Mouse (Mus musculus) neural tube, embryonic 14.5 days (tissue): ENCODE measurements at regions not wholly inside any gene's neighbourhood (a gene's known extent, or its start where the extent isn't known, plus 50 kb on each side); places are given as distances from the start of the nearest gene placed in this dataset.

Source experiments
- ATAC-seq: fragments of 200-750 bp; cut with Nextera tagmentation; 2 replicates; pipeline ENCODE4 v1.8.0; 2017; ENCODE audit warnings: low read depth, mild to moderate bottlenecking, moderate TSS enrichment, moderate library complexity
- H3K27ac ChIP-seq: fragments of 300-500 bp; sonication (generic); 2 replicates; pipeline ENCODE4 v1.5.1; 2014; ENCODE audit warnings: low read depth, mild to moderate bottlenecking, control low read depth, low read length, moderate library complexity, mixed read lengths
- H3K27me3 ChIP-seq: fragments of 300-500 bp; sonication (generic); 2 replicates; pipeline ENCODE4 v1.6.1; 2014; ENCODE audit warnings: low read length; ENCODE audit not compliant: control insufficient read depth, insufficient read depth
- H3K36me3 ChIP-seq: fragments of 300-500 bp; sonication (generic); 2 replicates; pipeline ENCODE4 v1.6.1; 2014; ENCODE audit warnings: low read length, mixed read lengths; ENCODE audit not compliant: control insufficient read depth, insufficient read depth
- H3K4me1 ChIP-seq: fragments of 300-500 bp; sonication (generic); 2 replicates; pipeline ENCODE4 v1.6.1; 2014; ENCODE audit warnings: low read length; ENCODE audit not compliant: control insufficient read depth, insufficient read depth
- H3K4me2 ChIP-seq: fragments of 300-500 bp; sonication (generic); 2 replicates; pipeline ENCODE4 v1.6.1; 2014; ENCODE audit warnings: mild to moderate bottlenecking, low read depth, low read length, control low read depth
- H3K4me3 ChIP-seq: fragments of 300-500 bp; sonication (generic); 2 replicates; pipeline ENCODE4 v1.5.1; 2014; ENCODE audit warnings: low read depth, low read length, control low read depth, mixed read lengths
- H3K9ac ChIP-seq: fragments of 300-500 bp; sonication (generic); replicated peaks from 2 replicates; pipeline ENCODE4 v1.6.1; 2014; ENCODE audit warnings: low read depth, mild to moderate bottlenecking, control low read depth, low read length, mixed read lengths
- H3K9me3 ChIP-seq: fragments of 300-500 bp; sonication (generic); 2 replicates; pipeline ENCODE4 v1.6.1; 2016; ENCODE audit warnings: low read length; ENCODE audit not compliant: control insufficient read depth
- WGBS: fragments of 180-500 bp; shearing (Covaris S2); extraction: QIAGEN DNeasy Blood & Tissue Kit; methylation state at CpG from one replicate; pipeline ENCODE4 v1.1.7; 2014; 5-methylcytosine and 5-hydroxymethylcytosine counted together

DNA sequence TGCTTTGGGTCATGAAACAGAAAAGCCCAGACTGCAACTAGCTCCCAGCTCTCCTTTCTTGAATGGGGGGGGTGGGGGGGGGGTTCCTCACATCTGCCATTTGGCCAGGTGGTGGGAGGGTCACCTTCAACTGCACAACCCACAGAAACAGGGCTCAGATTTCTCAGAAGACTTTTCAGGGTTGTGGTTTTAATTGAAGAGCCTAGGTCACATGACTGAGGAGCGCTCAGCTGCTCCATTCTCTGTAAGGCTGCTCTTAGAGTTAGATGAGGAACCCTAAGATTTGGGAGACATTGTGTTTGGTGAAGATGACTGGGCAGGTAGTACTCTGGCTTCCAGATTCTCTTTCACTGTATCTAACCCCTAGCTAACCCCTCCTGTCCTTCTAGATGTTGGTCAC is 225.8 kb upstream of the Vstm2b start:
- H3K9me3 ChIP-seq: no peaks in the 10 kb centered on the region
- ATAC-seq: no peak
- WGBS: 100% methylated on average over 1 of the region's 1 CpGs

DNA sequence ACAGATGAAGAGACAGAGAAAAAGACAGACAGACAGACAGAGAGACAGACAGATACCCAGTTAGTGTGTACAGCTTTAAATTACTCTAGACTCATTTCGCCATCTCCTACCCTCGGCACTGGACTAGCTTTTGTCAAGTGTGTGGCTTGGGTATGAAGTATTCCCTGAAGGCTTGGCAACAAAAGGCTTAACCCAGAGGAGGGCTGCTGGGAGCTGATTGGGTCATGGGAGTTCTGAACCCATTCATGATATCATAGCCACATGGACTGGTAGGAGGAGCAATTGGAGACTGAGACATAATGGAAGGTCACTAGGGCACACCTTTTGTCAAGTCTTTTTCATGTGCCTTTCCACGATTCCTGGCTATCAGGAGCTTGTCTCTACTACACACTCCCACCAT is 223.7 kb upstream of the Vstm2b start:
- WGBS: 33% methylated on average over 3 of the region's 3 CpGs
- no peaks in the 10 kb centered on the region for H3K9me3 ChIP-seq
- no peak overlapping the region for H3K9ac ChIP-seq
- H3K27me3 ChIP-seq: no peaks in the 10 kb centered on the region
- no peaks in the 10 kb centered on the region for H3K4me1 ChIP-seq
- no peak overlapping the region for H3K4me2 ChIP-seq
- H3K36me3 ChIP-seq: no peaks in the 10 kb centered on the region
- no peak overlapping the region for H3K4me3 ChIP-seq
- no peak for ATAC-seq
- H3K27ac ChIP-seq: no peak overlapping the region

More for the DNA sequence above, 225.8 kb upstream of the Vstm2b start:
- Histone ChIP-seq H3K9ac (no peak overlapping the region), H3K36me3 (no peaks in the 10 kb centered on the region), H3K27me3 (no peaks in the 10 kb centered on the region), H3K4me3 (no peak overlapping the region), H3K4me1 (no peaks in the 10 kb centered on the region), H3K27ac (no peak overlapping the region), H3K4me2 (no peak overlapping the region)

DNA sequence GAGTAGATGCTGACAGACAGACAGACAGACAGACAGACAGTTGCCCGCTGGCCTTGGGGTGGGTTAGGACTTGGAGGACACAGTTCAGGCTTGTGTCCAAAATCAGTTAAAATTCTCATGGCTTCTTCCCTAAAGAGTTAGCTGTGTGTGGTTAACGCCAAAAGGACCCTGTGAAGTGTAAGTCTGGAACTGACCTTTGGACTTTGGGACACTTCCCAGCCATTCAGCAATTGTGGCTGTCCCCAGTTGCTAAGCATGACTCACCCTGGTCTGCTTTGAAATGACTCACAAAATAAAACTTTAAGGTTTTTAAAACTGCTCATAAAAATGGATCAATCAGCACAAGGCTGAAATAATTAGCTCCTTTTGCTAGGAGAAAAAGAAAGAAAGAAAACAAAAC is 220.5 kb upstream of the Vstm2b start:
- Histone ChIP-seq H3K27ac (no peak overlapping the region), H3K36me3 (no peaks in the 10 kb centered on the region), H3K27me3 (no peaks in the 10 kb centered on the region), H3K9ac (no peak overlapping the region), H3K9me3 (no peaks in the 10 kb centered on the region), H3K4me2 (no peak overlapping the region), H3K4me1 (no peaks in the 10 kb centered on the region), H3K4me3 (no peak overlapping the region)
- ATAC-seq: no peak
- WGBS: 63% methylated on average over 2 of the region's 2 CpGs

DNA sequence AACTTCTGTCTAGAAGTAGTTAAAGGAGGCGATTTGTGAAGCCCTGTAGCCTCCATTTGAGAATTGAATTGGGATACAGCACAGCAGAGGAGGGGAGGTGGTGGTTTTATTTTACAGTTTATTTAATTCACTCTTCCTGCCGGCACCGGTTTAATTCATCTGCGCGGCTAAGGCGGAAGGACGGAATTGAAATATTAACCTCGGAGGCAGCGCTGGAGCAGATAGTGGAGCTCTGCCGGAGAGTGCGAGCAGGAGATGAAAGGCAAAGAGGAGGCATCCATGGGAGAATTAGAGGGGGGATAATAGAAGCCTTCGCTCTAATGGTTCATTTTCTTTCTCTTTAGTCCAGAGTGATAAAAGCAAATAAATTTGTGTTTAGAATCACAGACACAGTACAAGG is 217.6 kb upstream of the Vstm2b start:
- 44% methylated on average over 12 of the region's 12 CpGs for WGBS
- H3K9me3 ChIP-seq: no peaks in the 10 kb centered on the region
- peak; percentile 57 for ATAC-seq
- H3K4me3 ChIP-seq: no peak overlapping the region
- H3K4me1 ChIP-seq: no peaks in the 10 kb centered on the region
- H3K4me2 ChIP-seq: peak overlapping the region; percentile 12; the same call in 1 of the 2 replicates
- H3K9ac ChIP-seq: no peak overlapping the region
- no peaks in the 10 kb centered on the region for H3K27me3 ChIP-seq
- H3K27ac ChIP-seq: no peak overlapping the region
- H3K36me3 ChIP-seq: no peaks in the 10 kb centered on the region

DNA sequence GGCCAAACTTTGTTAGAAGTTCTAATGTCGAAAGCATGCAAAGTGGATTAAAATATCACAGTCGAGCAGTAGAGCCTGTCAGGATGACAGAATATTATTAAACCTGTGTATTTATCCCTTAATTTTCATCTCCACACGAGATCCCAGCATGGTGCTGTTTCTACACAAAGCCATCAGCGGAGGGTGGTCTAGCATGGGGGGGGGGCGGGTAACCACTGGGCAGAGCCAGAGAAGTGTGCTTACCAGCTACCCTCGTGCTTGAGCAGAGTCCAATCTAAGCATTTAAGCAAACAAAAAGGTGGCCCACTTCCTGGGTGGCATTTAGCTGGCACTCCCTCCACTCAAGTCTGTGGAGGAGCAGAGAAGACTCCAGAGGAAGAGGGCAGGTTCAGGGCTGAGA is 217.1 kb upstream of the Vstm2b start:
- Histone ChIP-seq H3K27me3 (no peaks in the 10 kb centered on the region), H3K4me3 (no peak overlapping the region), H3K4me1 (no peaks in the 10 kb centered on the region), H3K9me3 (no peaks in the 10 kb centered on the region), H3K4me2 (no peak overlapping the region), H3K9ac (no peak overlapping the region), H3K36me3 (no peaks in the 10 kb centered on the region), H3K27ac (no peak overlapping the region)
- peak; percentile 62; the same call in 1 of the 2 replicates for ATAC-seq
- WGBS: 49% methylated on average over 6 of the region's 6 CpGs

DNA sequence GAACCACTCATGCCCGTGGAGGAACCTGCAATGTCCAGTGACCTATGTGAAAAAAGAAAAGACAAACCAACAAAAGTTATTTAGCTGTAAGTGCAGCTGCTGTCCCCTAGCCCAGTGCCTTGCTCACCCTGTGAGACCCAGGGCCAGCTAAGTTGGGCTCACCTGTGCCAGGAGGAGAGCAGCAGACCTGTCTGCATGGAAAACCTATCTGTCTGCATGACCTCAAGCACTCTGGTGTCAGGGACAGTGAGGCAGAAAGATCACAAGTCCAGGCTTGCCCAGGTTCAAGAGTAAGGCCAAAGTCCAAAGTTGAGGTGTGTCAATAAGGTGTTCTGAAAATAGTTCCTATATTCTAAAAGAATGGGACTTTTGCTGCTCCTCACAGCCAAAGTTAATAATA is 215.0 kb upstream of the Vstm2b start:
- WGBS: 50% methylated on average over 1 of the region's 1 CpGs
- no peak for ATAC-seq
- no peak overlapping the region for H3K9ac ChIP-seq
- H3K4me2 ChIP-seq: no peak overlapping the region
- no peaks in the 10 kb centered on the region for H3K9me3 ChIP-seq
- no peak overlapping the region for H3K4me3 ChIP-seq
- no peaks in the 10 kb centered on the region for H3K36me3 ChIP-seq
- H3K4me1 ChIP-seq: no peaks in the 10 kb centered on the region
- H3K27ac ChIP-seq: no peak overlapping the region
- H3K27me3 ChIP-seq: no peaks in the 10 kb centered on the region

DNA sequence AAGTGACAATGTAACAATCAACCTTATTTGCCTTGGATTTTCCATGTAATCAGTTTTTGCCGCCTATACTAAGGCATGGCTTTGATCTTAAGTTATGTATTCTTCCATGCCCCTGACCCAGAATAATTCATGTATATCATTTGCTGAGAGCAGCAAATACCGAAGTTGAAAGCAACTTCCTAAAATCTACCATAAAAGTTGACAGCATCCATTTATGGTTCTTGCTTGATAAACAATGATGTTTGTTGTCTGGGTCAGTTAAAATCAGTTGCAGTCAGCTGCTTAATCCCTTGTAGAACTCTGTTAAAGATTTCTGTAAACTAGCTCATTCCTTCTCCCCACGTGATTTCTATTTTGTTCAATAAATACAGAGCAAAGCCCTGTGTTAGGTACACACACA is 214.5 kb upstream of the Vstm2b start:
- Histone ChIP-seq H3K4me1 (no peaks in the 10 kb centered on the region), H3K4me2 (no peak overlapping the region), H3K27ac (no peak overlapping the region), H3K4me3 (no peak overlapping the region), H3K27me3 (no peaks in the 10 kb centered on the region), H3K36me3 (no peaks in the 10 kb centered on the region), H3K9me3 (no peaks in the 10 kb centered on the region), H3K9ac (no peak overlapping the region)
- WGBS: 41% methylated on average over 3 of the region's 3 CpGs
- no peak for ATAC-seq

DNA sequence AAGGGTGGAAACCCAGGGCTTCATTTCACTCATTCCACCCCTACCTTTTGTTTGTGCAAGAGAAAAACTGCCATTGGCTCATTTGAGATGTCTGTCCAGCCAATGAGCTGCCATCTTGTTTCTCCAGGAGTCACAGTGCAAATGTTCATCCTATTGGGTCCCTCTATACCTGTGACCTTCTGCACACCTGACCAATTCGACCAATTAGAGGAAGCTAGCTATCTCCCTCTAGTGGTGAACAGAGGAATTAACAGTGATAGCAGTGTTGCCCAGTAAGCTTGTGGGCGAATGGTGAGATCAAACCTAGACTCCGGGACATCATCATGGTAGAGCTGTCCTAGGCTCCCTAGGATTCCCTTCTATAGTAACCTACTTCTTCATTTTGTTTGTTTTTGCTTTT is 211.1 kb upstream of the Vstm2b start:
- 85% methylated on average over 3 of the region's 3 CpGs for WGBS
- H3K27me3 ChIP-seq: no peaks in the 10 kb centered on the region
- H3K9ac ChIP-seq: no peak overlapping the region
- no peak overlapping the region for H3K4me3 ChIP-seq
- H3K27ac ChIP-seq: no peak overlapping the region
- ATAC-seq: no peak
- H3K4me1 ChIP-seq: no peaks in the 10 kb centered on the region
- H3K36me3 ChIP-seq: no peaks in the 10 kb centered on the region
- H3K9me3 ChIP-seq: no peaks in the 10 kb centered on the region
- H3K4me2 ChIP-seq: no peak overlapping the region

DNA sequence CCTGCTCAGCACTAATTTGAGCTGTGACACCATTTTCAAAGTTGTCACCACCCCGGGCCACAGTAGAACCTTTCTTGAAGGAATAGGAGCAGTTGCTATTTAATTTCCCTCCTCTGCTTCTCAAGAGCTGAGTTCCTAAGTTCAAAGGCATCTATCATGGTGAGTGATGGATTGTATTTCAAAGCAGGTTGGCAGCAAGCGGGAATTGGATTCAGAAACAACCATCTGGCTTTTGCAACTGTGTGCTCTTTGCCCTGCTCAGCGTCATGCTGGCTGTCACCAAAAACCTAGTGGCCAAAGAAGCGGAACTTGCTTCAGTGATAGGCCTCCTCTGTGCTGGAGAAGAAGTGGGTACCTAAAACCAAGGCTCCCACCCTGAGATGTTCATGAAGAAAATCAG is 209.6 kb upstream of the Vstm2b start:
- no peak for ATAC-seq
- WGBS: 79% methylated on average over 4 of the region's 4 CpGs
- no peak overlapping the region for H3K4me2 ChIP-seq

DNA sequence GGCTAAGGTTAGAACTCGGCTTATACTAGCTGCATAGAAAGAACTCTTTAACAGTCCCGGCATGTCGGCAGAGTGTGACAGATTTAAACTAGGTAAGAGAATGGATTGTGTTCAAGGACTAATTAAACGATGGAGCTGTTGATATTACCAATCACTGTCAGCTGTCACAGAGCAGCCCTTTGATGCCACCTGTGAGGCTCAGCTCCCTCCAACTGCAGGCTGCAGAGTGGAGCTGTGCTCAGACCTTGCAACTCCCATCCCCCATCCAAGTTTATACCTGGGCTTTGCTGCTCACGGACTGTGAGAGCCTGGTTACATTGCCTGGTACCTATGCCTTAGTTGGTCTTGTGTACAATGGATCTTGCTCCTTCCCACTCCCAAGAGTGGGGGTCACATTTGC is 204.4 kb upstream of the Vstm2b start:
- ATAC-seq: no peak
- no peak overlapping the region for H3K27ac ChIP-seq
- no peak overlapping the region for H3K4me3 ChIP-seq
- H3K9ac ChIP-seq: no peak overlapping the region
- no peaks in the 10 kb centered on the region for H3K36me3 ChIP-seq
- no peaks in the 10 kb centered on the region for H3K4me1 ChIP-seq
- H3K4me2 ChIP-seq: no peak overlapping the region
- H3K9me3 ChIP-seq: no peaks in the 10 kb centered on the region
- 64% methylated on average over 5 of the region's 5 CpGs for WGBS
- no peaks in the 10 kb centered on the region for H3K27me3 ChIP-seq

More for the DNA sequence above, 209.6 kb upstream of the Vstm2b start:
- Histone ChIP-seq H3K9me3 (no peaks in the 10 kb centered on the region), H3K4me3 (no peak overlapping the region), H3K9ac (no peak overlapping the region), H3K27me3 (no peaks in the 10 kb centered on the region), H3K27ac (no peak overlapping the region), H3K4me1 (no peaks in the 10 kb centered on the region), H3K36me3 (no peaks in the 10 kb centered on the region)
